Mouse (Mus musculus) B cell, adult 2 months (primary cell): ENCODE data around the gene Ccp110.

Experiments
- DNase-seq, 2 experiments: peaks; one replicate each; pipeline ENCODE4 v3.0.0; 2022

Gene Ccp110

DNA sequence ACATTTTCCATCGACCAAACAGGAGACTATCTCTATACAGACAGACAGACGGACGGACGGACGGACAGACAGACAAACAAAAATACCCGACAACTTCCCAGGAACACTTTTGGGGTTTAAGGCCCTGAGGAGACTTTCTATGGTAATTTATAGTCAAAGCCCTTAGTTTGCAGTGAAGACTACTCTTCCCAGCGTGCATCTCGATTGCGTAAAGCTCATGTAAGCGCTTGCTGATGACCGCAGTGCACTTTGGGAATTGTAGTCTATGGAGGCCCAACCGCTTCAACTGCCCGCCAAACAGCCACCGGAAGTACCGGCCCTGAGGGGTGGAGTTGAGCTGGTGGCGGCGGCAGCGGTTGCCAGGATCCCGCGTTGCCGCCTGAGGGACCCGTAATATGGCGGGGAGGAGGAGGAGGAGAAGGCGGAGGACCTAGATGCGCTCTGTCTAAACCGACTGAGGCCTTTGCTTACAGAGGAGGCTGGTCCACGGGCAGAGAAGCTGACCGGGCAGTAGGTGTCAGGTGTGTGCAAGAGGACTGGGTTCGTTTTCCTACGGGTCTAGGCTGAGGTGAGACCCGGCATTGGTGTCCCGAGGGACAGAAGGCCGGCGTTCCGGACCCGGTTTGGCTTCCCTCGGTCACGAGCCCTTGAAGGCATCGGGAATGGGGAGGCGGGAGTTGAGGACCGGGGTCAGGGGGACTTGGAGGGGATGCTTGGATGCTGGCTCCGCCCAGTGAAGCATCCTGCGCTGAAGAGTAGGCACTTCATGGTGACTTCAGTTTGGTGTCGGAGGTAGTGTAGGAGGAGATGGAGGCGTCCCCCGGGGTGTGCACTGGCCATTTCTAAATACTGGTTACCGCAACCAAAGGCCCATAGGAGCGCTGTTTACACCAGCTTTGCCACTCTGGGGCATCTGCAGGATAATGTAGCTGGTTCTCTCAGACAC, at the start of gene Ccp110:
Ccp110 (plus strand) TSS at position 325 of the 946 bp plus-strand sequence.
- peak; percentile 91 to 92 for DNase-seq

DNA sequence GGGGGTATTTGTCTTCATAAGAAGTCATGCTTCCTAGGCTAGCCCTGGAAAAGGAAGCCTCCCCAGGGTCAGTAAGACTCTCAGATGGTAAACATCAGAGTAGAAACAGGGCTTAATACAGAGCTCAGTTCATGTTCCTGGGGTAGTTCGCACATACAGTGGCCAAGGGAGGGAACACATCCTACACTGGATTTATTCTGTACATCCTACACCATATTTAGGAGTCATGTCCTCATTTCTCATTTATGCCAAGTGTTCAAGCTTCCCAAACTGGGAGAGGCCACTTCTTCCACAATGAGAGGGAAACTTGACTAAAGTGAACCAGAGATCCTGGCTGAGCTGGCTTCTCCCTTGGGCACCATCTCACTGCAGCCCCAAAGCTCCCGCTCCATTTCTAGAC, 44.6 kb upstream of the Ccp110 start:
- no peak for DNase-seq

DNA sequence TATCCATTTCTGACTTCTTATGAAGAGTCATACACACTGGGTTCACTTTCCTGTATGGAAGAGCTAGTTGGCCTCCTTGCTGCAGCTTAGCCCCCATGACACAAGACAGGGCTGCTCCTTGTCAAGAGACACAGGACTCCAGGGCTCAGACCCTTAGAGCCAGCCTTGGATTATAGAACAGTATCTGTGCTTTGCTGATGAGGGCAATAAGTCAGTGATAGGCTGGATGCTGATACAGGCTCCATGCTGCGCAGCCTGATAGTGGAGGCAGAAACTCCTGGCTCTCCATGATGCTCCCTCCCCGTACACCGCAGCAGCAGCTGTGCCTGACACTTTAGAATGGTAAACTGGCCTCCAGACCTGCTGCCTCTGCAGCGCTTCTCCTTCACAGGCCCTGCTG, 42.2 kb upstream of the Ccp110 start:
- DNase-seq = no peak

DNA sequence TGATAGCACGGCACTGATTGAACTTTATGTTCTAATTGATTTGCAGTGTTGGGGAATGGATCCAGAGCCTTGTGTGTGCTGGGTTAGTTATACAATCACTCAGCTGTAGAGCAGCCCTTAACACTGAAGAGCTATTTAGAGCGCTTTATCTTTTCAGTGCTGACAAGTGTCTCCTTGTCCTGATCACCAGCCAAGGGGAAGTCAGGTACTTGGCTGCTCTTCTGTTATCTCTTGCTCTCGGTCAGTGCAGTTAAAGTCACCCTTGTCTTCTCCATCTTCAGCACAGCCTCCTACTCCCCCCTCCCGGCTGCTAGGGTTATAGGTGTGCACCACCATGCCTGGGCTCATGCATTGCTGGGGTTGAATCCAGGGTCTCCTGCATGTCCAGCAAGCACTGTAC, 35.5 kb upstream of the Ccp110 start:
- DNase-seq = no peak

DNA sequence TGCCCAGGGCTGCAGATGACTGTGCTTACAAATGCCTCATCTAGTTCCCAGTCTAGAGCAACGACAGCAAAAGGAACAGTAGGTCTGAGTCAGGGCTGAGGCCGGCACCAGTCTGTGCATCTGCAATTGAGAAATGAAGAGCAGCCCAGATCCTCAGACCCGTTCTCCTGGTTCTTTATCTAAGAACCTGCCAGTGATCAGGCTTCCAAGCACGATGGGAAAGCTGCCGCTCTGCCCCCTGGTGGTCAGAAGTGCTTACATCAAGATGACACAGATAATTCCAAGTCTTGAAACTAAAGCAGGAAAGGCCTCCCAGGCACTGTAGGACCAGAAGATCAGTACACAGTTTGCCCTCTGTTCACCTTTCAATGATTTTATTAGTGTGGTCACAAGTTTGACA, 24.2 kb upstream of the Ccp110 start:
- peak; percentile 72 for DNase-seq

- DNase-seq = no peak
Measured at GRCm38 (mm10) chr7:118689088-118689487, 23.3 kb upstream of the Ccp110 start.

DNA sequence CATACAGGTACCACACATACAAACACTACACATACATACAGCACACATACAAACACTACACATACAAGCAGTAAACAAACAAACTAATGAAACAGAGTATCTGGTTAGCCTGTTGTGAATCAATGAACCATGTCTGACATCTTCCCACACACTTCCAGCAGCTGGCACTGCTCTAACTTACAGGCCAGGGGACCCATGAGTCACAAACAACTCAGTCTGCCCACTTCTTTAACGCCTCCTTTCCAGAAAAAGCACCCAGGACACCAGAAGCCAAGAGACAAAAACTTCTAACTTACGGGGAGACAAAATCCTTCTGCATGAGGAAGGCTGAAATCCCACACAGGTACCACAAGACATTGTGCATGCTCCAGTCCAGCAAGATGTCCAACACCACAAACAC, 21.1 kb upstream of the Ccp110 start:
- DNase-seq = no peak

DNA sequence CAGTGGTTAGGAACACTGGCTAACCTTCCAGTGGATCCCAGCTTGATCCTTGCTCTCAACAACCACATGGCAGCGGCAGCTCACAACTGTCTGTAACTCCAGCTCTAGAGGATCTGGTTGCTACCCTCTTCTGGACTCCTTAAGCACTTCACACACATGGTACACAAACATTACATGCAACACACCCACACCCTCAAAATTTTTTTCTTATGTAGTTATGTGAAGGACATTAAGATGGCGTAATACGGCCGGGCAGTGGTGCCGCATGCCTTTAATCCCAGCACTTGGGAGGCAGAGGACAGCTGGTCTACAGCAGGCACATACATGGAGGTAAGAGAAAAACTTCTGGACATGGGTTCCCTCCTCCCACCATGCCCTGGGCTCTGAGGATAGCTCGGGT, 16.2 kb upstream of the Ccp110 start:
- DNase-seq = no peak

- no peak for DNase-seq
Measured at GRCm38 (mm10) chr7:118697168-118697567, 15.2 kb upstream of the Ccp110 start.

DNA sequence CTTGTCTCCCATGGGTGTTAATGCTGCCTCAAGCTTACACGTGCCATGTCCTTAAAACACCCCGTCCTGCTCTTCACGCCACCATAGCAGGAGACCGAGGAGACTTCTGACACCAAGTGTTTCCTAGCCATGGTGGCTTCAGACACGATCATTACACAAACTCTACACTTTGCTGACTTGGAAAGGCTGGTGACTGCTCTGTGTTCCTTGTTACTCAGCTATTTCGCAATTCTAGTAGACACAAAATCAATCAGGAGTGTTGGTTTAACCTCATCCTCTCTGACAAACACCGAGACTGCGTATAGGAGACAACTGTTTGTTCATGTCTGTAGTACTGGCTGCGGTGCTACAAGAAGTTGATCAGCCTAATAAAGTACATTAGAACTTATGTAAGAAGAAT, 13.5 kb upstream of the Ccp110 start:
- no peak for DNase-seq

DNA sequence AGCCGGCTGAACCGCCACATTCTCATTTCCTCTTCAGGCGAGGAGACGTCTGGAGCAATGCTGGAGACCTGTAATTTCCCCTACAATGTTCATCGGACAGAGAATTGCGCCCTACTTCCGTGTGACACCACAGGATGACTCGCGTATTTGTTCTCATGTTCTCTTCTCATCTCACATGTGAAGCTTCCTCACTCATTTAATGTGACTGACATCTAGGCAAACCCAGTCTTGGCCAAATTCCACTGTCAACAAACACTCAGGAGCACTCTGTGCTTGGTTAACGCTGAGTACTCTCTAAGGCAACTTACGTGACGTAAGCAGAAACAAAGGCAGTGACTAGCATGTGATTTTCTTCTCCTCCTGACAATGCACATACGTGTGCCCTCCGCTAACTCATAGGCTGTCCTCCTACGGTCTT, 9.2 kb upstream of the Ccp110 start:
- no peak for DNase-seq

DNA sequence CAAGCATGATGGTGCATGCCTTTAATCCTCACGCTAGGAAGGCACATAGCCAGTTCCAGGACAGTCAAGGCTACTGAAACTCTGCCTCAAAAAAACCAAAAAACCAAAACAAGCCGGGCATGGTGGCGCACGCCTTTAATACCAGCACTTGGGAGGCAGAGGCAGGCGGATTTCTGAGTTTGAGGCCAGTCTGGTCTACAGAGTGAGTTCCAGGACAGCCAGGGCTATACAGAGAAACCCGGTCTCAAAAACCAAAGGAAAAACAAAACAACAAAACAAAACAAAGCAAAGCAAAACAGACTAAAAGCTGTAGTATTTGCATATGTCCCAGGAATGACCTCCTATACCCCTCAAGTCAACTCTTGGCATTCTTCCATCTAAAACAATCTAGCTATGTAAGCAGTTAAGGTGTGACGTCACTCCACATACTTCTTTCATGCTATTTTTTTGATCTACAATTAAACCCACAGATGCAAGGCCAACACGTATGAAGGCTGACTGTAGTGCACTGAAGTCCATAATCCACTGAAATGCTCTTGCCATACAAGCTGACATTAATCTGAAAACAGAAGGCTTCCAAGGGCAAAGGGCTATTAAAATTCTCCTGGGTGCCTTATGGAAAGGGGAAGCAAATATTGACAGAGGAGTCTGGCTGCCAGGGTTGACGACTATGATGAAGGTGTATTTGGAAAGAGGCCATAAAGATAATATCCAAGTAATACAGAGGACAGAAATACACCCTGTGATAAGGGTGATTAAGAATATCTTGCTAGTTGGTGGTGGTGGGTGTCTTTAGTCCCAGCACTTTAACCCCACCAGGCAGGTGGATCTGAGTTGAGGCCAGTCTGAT, 8.1 kb upstream of the Ccp110 start:
- DNase-seq = no peak

- DNase-seq = peak; percentile 89 to 90
Measured at GRCm38 (mm10) chr7:118705101-118705961, 7.0 kb upstream of the Ccp110 start, which contains the start of gene Gde1. Gene Gde1, minus strand, starts transcription at chr7:118705778.

GRCm38 (mm10) chr7:118706051-118706450, 6.3 kb upstream of the Ccp110 start:
- no peak for DNase-seq

GRCm38 (mm10) chr7:118706488-118706887, 5.9 kb upstream of the Ccp110 start:
- DNase-seq = no peak

GRCm38 (mm10) chr7:118707216-118707615, 5.1 kb upstream of the Ccp110 start:
- DNase-seq = no peak

DNA sequence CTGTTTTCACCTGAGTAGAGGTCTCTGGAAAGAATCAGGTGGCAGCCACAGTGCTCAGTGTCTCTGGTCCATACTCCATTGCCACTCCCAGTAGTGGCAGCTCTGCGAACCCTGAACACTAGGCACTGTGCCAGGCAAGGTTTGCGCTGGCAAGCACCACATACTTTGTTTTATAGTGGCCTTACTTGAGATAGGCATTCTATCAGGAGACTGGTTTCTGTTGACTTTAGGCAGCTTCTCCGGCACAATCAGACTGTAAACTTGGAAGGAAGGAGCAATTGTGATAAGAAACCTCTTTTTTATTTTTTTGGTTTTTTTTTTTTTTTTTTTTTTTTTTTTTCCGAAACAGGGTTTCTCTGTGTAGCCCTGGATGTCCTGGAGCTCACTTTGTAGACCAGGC, 4.3 kb upstream of the Ccp110 start:
- no peak for DNase-seq

- no peak for DNase-seq
Measured at GRCm38 (mm10) chr7:118710776-118711175, 1.6 kb upstream of the Ccp110 start.

DNA sequence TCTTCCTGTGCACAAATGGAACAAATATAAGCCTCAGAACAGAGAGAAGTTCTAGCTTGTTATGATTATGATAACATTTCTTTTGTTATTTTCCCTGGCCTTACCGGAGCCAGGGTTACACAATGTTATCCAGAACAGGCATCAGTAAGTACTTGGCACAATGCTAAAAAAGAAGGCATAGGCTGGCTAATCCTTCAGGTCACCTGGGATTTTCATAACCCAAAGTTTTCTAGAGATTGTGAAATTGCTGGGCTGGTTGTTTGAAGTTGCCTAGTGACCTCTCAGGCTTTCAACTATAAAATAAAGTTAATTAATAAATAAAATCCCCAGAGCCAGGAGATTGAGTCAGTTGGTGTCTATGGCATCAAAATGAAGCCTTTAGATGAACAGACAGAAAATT, 2.5 kb downstream of the Ccp110 start:
- no peak for DNase-seq

- DNase-seq = no peak
Measured at GRCm38 (mm10) chr7:118718066-118718465, 5.7 kb downstream of the Ccp110 start.

- no peak for DNase-seq
Measured at GRCm38 (mm10) chr7:118723927-118724326, 11.6 kb downstream of the Ccp110 start.

DNA sequence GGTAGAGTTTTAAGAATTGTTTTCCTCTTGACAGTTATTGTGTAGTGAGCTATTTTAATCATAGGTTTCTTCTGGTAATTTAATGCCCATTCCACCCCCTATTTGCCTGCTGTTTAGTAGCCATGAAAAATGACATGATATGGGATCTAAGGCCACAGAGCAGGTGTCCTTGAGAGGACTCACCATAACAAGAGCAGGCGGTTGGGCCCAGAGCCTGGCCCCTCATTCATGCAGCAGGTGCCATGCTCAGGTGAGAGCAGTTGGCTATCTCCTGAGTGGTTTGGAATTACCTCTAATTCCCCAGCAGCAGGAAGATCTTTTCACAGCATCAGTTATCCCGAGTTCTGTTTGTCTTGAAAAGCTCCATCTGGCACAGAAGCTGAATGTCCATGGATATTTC, 13.1 kb downstream of the Ccp110 start:
- DNase-seq = no peak
